Mouse (Mus musculus): ENCODE results near the gene Ndufs6. TPM values are rescaled to one million over a fixed set of nuclear protein-coding genes. Genes with fewer than 3 reads are reported as not detected.

Ndufs6 gene
- 100 to 1,000 TPM; 409 to 487 TPM for total RNA-seq (2021)
- long read RNA-seq, experiment 1, transcript Ndufs6-201 (4 exons, 568 nt): major isoform, 316 of 349 reads
- long read RNA-seq, experiment 1, transcript Ndufs6-202 (4 exons, 534 nt): minor isoform, 13 of 349 reads
- long read RNA-seq, experiment 1, partial matches to known transcripts: 16 of 349 reads
- long read RNA-seq, experiment 1, other reads (novel, unspliced or antisense): 4 of 349 reads
- long read RNA-seq, experiment 2, transcript Ndufs6-201 (4 exons, 568 nt): major isoform, 286 of 312 reads
- long read RNA-seq, experiment 2, transcript Ndufs6-202 (4 exons, 534 nt): minor isoform, 18 of 312 reads
- long read RNA-seq, experiment 2, partial matches to known transcripts: 5 of 312 reads
- long read RNA-seq, experiment 2, other reads (novel, unspliced or antisense): 3 of 312 reads

DNA sequence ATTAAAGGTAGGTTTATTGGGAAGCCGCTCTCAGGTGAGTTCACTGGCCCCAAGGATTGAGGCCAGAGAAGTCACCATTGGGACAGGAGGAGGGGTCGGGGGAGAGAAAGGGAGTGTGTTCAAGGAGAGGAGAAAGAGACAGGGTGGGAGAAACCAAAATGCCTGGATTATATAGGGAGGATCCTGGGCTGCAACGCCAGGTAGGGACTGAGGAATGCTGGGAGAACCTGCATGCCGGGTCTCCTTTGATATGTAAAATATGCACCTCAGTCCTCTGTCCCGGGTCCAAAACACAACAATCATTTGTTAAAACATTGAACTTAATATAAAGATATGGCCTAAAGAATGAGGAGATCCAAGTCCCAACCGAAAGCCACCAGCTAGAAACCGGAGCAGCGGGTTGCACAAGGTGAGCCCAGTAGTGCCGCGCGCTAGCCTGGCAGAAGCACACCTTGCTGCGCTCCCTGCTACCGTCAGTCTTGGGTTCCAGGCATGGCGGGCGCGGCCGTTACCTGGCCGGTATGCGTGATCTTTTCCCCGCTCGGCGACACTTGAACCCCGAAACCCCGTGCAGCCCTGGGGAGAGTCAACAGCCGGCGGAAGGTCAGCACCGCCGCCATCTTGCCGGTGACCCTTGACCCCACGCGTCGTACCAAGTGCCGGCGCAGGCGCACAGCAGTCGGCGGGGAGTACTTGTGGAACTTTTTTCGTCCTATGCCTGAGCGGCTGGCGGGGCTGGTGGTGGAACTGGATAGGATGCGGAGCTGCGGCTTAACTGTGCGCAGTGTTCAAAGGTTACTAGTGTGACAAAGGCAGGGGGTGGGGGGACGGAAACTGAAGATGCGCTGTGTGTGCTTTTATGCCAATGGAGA is at the start of gene Ndufs6, which contains the start of gene Mrpl36:
Gene Ndufs6 (minus strand): TSS at position 716 of the 872 bp plus-strand sequence.
Gene Mrpl36 (plus strand): TSS at position 687 of the 872 bp plus-strand sequence.
- peak; percentile 95 for DNase-seq

DNA sequence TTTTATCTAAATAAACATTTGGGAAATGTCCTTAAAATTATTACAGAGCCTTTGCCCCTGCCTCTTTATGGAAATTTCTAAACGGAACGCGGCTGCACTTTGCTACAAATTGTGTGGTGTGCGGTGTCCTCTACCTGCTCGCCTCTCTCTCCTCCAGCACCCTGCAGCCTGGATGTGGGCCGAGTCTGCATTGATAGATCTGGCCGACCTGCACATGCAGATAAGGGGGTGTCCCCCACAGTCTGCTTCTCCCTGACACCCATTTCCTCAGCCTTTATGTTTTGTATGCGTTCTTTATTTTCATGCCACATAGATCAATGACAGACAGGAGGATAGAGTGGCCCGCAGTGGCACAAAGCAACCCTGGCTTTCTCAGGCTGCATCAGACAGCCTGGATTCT is 49.3 kb upstream of the Ndufs6 start:
- DNase-seq: no peak

DNA sequence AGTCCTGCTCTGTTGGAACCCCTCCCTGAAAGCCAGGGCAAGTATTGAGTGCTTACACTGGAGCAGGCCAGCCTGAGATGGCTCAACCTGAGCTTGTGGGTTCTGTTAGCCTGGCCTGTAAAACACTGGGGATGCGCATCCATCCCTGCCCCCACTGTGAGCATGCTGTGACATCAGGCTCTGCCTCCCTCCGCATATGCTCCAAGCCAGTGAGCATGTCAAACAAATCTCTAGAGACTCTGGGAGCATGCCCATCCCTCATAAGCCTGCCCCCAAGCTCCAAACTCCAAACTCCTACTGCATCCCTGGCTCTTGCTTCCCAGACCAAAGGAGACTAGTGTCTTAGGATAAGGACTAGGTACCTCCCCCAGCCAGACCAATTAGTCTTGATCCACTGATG is 46.3 kb upstream of the Ndufs6 start:
- no peak for DNase-seq

DNA sequence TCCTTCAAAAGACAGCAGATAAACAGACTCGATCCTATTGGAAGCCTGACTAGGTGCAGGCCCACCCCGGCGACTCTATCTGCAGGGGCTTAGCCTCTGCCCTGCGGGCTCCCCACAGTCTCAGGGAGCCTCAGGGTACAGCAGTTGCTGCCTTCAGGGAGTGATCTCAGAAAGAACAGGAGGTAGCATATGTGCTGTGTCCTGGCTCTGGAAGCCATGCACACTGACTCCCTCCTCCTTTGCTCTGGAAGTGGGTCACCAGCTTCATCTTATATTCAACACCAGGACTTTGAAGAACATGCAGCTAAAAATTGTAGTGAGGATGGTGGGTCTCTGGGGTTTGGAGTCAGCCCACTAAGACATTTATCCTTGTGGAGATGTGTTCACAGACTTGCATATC is 45.0 kb upstream of the Ndufs6 start:
- no peak for DNase-seq

DNA sequence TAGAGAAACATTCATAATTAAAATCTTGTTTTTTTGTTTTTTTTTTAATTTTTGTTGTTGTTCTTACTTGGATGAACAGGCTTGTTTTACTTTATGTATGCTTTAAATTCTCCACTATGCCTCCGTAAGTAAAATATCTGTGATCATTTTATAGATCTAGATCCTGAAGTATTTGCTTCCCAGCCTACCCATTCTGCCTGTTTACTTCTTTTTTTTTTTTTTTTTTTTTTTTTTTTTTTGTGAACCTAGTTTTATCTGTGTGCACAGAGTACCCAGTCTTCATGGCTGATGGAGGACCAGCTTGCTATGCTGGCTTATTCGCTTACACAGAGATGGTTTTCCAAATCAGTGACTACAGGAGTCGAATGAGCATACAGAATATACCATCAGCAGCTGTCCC is 28.8 kb upstream of the Ndufs6 start:
- DNase-seq: no peak

DNA sequence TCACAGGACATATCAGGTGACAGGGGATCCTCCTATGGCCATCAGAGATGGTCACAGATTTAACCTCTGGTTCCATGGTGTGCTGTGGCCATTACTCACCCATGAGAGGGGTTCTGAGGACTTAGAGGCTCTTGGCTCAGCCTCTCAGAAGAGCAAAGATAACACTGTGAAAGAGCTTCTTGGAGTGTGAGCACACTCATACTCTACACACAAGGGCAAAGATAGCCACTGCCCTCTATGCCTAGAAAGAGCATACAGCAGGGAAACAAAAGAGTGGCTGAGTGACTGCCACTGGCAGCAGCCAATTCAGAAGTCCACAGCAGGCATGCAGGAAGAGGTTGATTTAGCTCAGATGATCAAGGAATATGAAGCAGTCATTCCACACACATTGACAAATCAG is 24.1 kb upstream of the Ndufs6 start:
- no peak for DNase-seq

DNA sequence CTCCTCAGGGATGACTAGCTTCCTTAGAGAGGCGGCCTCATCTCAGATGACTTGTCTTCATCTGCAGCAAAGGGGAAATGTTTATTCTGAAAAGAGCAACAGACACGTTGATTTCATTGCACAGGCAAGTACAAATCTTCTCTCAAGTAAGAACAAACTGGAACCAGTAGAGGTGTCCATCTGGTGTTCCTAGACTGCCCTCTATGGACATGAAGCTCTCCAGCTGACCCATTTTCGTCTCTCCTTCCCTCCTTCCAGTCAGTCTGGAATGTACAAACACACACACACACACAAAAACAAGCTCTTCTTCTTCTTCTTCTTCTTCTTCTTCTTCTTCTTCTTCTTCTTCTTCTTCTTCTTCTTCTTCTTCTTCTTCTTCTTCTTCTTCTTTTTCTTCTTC is 23.6 kb upstream of the Ndufs6 start:
- DNase-seq: no peak

DNA sequence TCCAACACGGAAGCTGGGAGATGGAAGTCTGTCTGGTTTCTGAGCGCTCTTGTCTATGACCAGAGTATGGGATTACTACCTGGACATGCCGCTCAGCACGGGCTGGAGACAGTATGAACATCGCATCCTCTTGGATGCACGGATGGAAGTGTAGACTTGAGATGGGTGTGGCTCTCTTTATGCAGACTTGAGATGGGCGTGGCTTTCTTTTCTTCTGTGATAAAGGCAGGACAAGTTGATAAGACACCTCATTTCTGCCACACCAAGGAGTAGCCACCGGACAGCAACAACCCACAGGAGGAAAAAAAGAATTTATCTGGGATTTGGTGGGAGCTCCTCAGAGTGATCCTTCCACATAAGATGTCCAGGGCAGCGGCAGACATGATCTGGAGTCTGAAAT is 22.4 kb upstream of the Ndufs6 start:
- no peak for DNase-seq

DNA sequence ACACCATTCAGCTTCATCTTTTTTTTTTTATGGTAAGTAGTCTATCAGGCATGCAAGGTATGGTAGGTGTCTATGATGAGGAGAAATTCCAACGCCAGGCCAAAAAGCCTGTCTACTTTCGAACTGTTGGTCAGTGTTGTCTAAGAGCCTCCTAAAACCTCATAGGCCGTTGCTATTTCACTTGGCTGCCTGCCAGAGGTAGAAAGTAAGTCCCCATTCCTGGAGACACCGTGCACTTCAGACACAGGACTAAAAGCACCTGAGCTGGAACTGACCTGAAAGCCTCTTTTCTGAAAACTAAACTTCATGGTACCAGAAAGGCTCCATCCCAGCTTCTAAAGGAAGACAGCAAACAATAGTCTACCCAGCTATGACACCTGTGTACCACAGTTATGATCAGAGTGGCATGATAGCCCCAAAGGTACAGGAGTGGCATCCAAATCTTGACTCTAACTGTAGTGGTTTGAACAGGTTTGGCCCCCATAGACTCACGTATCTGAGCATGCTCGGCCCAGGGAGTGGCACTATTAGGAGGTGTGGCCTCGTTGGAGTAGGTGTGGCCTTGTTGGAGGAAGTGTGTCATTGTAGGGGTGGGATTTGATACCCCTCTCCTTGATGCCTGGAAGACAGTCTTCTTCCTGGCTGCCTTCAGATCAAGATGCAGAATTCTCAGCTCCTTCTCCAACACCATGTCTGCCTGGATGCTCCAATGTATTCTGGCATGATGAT is 19.7 kb upstream of the Ndufs6 start:
- no peak for DNase-seq

DNA sequence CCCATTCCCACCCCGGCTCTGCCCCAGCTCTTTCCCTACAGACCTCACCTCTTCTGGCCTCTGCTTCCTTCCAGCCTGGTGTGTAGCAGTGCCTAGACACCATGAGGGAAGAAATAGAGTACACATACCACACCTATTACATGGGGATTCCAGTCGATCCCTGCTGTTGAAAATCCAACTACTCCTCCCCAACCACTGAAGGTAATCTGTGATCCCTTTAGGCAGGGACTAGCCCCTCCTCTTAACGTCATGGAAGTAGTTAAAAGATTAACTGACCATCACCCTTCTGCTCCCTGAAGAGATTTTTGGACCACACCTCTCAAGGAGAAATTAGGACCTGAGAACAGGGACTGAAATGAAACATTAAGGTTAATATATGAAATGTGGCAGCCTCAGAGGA is 18.8 kb upstream of the Ndufs6 start:
- DNase-seq: no peak

DNA sequence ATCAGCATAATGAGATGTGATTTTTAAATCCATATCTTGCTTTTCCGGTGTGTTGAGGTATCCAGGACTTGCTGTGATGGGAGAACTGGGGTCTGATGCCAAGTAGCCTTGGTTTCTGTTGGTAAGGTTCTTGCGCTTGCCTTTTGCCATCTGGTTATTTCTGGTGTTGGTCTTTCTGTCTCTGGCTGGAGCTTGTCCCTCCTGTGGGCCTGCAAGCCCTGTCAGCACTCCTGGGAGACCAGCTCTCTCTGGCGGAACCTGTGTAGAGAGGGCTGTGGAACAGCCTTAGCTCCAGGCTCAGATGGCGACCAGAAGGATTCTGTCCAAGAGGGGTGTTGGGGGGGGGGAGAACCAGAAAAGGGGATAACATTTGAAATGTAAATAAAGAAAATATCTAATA is 18.4 kb upstream of the Ndufs6 start:
- no peak for DNase-seq

DNA sequence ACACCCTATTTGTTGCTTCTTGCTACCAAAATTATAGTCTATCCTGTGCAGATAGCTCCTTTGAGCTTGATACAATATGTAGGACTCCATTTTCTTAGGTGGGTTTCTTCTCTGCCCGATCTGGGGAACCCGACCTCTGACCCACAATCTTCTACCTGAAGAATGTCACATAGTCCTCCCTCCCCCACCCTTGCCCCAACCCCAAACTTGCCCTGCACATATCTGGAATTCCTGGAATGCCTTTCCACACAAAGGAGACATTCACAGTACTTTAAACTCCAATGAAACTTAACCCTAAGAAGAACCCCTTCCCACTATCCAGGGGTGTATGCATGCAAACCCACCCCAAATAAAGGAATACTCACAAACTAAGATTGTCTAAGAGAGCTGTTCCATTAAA is 17.8 kb upstream of the Ndufs6 start:
- no peak for DNase-seq

DNA sequence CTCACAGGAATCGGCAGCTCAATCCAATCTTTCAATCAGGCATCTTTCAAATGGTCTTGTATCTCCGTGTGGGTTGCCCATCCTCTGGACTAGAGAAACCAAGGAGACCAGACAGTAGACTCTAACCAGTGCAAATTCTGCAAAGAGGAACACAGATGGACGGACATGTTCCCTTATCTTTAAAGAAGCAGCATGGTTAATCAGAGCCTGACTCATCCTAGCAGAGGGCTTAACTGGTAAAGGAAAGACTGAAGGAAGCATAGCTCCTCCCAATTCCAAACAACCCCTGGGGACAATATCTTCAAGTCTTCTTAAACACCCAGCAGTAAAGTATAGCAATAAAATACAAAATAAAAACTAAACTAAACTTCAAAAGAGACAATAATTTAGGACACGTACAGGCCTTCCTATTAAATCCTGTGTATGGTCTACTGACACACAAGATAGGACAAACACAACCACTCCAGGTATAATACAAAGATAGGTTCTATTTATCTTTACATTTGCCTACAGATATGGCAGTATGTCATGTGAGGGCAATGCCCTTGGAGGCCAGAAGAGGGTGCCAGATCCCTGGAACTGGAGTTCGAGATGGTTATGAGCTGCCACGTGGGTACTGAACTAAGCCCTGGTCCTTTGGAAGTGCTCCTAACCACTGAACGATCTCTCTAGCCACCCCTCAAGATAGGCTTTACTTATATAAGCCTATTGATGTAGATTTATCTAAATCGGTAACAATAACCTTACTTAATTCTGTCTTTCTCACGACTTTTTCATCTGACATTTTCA is 17.0 kb upstream of the Ndufs6 start:
- DNase-seq: peak; percentile 9

DNA sequence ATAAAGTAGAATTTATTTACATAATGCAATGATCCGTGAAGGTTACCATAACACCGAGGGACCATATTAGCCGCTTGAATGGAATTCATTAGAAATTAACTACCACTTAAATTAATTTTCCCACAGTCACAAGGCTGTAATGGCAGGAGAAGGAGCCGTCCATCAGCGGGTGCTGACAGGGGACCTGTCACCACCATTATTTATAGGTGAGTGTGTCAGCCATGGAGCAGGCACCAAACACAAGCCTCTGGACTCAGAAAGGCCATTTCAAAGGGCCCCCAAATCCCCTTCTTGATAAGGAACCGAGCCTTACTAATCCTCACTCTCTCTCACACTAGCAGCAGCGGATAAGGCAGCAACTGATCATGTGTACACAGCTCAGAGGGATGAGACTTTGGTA is 8.4 kb upstream of the Ndufs6 start:
- DNase-seq: no peak

DNA sequence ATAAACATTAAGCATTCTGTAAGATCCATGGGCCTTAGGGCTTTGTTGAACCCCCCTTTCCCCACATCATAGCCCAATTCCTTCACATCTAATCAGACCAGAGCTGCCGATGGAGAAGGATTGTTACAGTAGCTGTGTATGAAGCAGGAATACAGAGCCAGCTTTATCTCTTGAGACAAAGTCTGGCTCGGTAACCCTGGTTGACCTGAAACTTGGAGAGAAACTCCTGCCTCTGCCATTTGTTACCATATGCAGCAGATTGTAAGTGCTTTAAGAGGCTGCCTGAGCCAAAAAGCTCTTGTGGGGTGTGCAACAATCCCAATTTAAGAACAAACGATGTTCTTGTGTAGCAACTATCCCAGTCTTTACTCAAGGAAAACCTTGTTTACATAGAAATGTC is 3.4 kb upstream of the Ndufs6 start:
- DNase-seq: peak; percentile 32

DNA sequence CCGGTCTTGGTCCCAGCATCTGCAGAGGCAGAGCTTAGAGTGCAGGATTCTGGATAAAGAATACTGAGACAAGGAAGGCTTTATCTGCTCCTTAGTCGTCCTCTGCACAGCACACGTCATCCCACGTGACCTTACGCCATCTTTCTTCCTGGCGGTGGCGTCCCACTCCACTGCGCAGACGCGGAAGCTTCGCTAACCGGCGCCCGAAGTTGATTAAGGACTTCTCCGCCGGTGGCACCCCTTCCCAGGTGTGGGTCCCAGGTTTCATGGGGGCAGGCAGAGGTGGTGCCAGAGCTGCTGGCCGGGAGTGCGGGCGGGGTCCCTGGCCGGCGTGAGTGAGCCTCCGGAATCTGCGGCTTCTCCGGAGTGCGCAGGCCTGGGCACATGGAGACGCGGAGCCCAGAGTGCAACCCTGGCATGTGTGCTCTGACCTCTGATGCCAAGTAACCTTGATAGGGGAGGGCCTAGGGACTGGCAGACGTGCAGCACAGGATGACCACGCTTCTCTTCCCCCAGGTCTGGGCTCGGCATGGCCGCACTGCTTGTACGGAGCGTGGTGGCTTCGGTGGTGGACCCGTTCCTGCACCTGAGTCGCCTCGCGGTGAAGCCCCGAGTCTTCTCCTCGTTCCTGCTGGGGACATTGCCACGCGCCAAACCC is 2.6 kb upstream of the Ndufs6 start:
- peak; percentile 94 for DNase-seq

DNA sequence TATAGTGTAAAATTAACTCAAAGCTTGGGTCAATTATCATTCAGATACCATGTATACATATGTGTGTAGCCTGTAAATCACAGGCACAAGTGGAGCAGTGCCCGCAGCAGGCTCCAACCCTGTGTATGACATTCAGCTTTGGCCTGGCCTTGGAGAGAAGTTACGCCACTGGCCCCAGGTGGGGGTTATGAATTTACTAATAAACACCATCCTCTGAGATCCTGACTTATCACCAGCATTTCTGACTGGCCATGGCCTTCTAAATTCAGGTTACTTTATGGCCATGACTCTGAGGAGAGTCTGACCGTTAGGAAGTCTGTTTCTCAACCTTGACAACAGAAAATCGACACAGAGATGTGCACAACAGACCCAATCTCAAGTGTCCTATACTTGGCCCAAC is 4.9 kb downstream of the Ndufs6 start:
- peak; percentile 31 for DNase-seq

DNA sequence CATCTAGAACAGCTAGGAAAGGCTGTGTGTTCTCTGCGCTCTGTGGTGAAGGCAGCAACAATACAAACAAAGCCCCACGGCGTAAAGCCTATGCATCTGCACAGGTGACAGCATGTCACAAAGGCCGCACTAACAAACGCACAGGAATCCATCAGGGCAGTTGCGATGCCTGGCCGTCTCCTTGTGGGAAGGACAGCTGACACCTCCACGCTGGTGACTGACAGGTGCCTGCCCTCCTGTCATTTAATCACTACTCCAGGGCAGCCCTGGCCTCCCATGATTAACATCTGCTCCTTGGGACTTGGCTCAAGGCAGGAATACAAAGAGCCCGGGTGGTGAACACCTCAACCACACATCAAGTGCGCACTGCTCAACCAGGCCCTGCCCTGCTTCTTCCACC is 5.7 kb downstream of the Ndufs6 start:
- no peak for DNase-seq

DNA sequence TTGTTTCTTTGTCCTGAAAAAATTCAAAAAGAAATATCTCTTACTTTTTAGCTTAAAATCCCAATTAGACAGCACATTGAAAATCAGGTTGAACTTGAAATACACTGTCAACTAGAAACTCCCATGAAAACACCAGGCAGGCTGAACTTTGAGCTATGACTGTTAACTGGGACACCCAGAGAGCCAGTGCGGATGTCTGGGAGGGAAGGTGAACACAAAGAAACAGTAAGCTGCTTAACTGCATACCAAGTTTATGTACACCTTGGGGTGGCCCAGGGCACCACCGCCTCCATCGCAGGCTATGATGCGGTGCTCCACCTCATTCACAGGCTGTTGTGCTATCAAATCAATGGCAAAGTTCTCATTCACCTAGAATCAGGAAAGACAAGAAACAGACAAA is 8.3 kb downstream of the Ndufs6 start:
- no peak for DNase-seq

DNA sequence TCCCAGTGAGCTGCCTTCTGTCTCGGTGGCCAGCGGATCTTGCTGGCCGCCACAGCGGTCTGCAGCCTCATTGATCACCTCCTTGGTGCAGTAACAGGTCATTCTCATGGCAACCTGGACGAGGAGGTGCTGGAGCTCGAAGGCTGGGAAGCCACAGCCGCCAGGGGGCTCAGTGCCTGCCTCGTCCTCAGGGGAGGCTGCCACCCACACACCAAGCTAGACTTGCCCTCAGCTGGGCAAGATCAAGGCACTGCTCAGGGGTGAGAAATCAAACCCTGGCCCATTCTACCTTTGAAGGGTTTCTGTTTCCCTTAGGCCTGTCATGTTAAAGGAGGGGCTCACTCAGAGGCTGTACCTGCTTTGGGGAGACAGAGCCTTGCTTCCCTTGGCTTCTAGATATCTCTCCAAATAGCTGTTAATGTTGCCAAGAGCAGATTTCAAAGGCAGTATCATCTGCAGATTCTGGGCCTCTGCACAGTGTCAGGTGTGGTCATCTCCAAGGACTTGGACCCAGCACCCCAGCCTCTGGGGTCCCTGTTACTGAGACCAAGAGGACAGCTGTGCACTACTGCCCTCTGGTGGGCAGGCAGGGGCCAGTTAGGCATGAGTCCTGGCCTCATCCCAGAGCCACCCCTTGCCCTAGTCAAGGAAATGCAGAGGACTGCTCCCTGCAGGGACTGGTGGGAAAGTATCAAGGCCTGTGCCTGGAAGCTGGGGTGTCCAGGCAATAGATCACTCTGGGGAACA is 18.0 kb downstream of the Ndufs6 start:
- DNase-seq: peak; percentile 75

DNA sequence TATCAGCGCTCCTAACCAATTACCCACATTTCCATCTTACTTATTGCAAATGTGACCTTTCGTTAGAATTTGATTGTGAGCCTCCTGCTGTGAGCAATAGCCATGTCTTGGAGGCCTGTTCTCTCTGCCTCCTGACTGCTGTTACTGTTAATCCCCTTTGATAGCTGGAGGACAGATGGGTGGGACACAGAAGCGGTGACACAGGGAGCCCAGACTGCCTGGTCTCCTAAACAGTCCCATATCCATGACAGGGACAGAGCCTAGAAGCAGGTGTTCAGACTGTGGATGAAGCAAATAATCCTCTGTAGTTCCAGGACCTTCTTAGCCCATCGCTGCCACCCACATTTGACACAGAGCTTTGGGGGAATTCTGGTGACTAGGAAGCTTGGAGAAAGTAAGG is 21.9 kb downstream of the Ndufs6 start:
- DNase-seq: no peak
